Mouse (Mus musculus): ENCODE data around the gene Tpm4. TPM values are rescaled to one million over a fixed set of nuclear protein-coding genes. Genes with fewer than 3 reads are reported as not detected.
"Not testable (repeated sequence)": the region's sequence is repeated elsewhere in the genome, so short reads cannot be mapped to it uniquely, and the experiment has no call there.

The Tpm4 gene
- polyA plus RNA-seq, 1 experiment from 2014 or later: 197 TPM

DNA sequence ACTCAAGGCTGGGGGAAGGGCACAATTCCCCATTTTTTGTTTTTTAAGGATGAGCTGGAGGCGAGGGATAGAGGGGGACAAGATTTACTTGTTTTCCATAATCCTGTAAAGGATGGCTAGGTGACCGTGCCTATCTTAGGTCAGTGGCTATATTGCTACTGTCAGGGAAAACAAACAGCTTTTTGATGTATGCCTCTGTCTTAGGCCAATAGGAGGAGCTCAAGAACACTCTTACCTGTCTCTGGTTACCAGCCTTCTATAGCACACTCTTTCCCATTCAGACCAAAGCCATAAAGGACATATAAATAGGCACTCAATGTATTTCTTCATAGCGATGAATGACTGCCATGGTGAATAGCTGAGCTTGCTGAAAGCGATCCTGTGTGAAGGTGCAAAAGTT is 16.2 kb upstream of the Tpm4 start:
- H3K4me1 ChIP-seq (ENCODE audit: control insufficient read depth, insufficient read depth, low read length): no peaks in the 10 kb centered on the region
- H3K9me3 ChIP-seq (ENCODE audit: control insufficient read depth, low read length): no peaks in the 10 kb centered on the region
- ATAC-seq (ENCODE audit: low FRiP score, low TSS enrichment) (no peak), DNase-seq (no peak)
- no peak overlapping the region for H3K9ac ChIP-seq (replicated peaks; ENCODE audit: low read length)
- no peak overlapping the region for H3K4me2 ChIP-seq (ENCODE audit: low read length)
- 49% methylated on average over 4 of the region's 4 CpGs for WGBS
- H3K27ac ChIP-seq (replicated peaks; ENCODE audit: low read depth, low read length): no peak overlapping the region
- H3K4me3 ChIP-seq (replicated peaks; ENCODE audit: low read depth, low read length): no peak overlapping the region
- no peaks in the 10 kb centered on the region for H3K27me3 ChIP-seq (ENCODE audit: control insufficient read depth, insufficient read depth, low read length)
- no peaks in the 10 kb centered on the region for H3K36me3 ChIP-seq (ENCODE audit: control insufficient read depth, insufficient read depth, low read length)

DNA sequence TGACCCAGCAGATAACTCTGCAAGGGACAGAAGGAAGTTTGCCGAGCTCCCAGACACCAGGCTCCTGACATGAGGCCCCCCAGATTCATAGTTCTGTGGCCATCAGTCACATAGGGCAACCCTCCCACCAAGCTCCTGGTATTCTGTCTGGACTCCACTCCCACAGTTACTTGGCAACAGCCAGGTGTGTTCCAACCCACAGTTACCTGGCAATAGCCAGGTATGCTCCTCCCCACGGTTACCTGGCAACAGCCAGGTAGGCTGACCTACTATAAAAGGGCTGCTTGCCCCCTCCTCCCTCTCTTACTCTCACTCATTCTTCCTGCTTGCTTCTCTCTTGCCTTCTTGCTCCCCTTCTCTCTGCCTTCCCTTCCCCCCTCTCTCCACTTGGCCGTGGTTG is 13.3 kb upstream of the Tpm4 start:
- ATAC-seq (ENCODE audit: low FRiP score, low TSS enrichment); DNase-seq: not testable (repeated sequence)
- WGBS: 52% methylated on average over 3 of the region's 3 CpGs

DNA sequence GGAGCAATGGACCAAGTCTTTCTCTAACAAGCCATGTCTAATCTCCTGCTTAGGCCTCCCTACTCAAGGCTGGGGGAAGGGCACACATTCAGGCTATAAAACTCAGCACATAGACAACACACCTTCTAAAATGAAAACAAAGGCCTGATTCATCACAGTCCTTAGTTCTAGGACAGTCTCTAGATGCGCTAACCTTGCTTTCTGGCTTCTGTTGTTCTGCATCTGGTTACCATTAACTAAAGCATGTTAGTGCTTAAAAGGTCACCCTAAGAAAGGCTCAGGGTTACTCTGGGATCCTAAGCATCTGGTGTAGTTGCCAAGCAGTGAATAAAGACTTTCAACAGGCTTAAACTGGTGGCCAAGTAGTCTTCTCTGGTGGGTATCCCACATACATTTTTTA is 12.8 kb upstream of the Tpm4 start:
- no peaks in the 10 kb centered on the region for H3K4me1 ChIP-seq (ENCODE audit: control insufficient read depth, insufficient read depth, low read length)
- no peak overlapping the region for H3K4me3 ChIP-seq (replicated peaks; ENCODE audit: low read depth, low read length)
- no peaks in the 10 kb centered on the region for H3K9me3 ChIP-seq (ENCODE audit: control insufficient read depth, low read length)
- WGBS: 12% methylated on average over 1 of the region's 1 CpGs
- DNase-seq: no peak
- H3K9ac ChIP-seq (replicated peaks; ENCODE audit: low read length): no peak overlapping the region
- no peak overlapping the region for H3K27ac ChIP-seq (replicated peaks; ENCODE audit: low read depth, low read length)
- H3K27me3 ChIP-seq (ENCODE audit: control insufficient read depth, insufficient read depth, low read length): no peaks in the 10 kb centered on the region
- no peak overlapping the region for H3K4me2 ChIP-seq (ENCODE audit: low read length)
- no peaks in the 10 kb centered on the region for H3K36me3 ChIP-seq (ENCODE audit: control insufficient read depth, insufficient read depth, low read length)
- ATAC-seq (ENCODE audit: low FRiP score, low TSS enrichment): no peak

More for the DNA sequence above, 13.3 kb upstream of the Tpm4 start:
- H3K4me3 ChIP-seq (replicated peaks; ENCODE audit: low read depth, low read length); H3K36me3 ChIP-seq (ENCODE audit: control insufficient read depth, insufficient read depth, low read length); H3K9me3 ChIP-seq (ENCODE audit: control insufficient read depth, low read length); H3K4me1 ChIP-seq (ENCODE audit: control insufficient read depth, insufficient read depth, low read length); H3K9ac ChIP-seq (replicated peaks; ENCODE audit: low read length); H3K27ac ChIP-seq (replicated peaks; ENCODE audit: low read depth, low read length); H3K4me2 ChIP-seq (ENCODE audit: low read length); H3K27me3 ChIP-seq (ENCODE audit: control insufficient read depth, insufficient read depth, low read length): not testable (repeated sequence)

DNA sequence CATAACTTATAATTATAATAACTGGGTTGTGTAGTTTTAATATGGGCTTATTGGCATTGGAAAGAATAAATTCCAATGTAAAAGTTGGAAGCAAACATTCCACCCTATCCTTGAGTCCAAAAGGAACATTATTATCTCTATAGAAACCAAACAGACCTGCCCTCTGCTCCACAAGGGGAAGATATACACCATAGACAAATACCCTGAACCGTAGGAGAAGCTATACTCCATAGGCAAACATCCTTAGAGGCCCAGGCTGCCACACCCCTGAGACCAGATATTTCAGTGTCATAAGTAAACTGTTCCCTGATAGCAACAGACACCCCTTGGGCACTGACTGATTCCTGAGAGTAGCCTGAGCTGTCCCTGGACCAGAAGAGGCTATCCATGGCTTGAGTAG is 6.9 kb upstream of the Tpm4 start:
- ATAC-seq (ENCODE audit: low FRiP score, low TSS enrichment): no peak

DNA sequence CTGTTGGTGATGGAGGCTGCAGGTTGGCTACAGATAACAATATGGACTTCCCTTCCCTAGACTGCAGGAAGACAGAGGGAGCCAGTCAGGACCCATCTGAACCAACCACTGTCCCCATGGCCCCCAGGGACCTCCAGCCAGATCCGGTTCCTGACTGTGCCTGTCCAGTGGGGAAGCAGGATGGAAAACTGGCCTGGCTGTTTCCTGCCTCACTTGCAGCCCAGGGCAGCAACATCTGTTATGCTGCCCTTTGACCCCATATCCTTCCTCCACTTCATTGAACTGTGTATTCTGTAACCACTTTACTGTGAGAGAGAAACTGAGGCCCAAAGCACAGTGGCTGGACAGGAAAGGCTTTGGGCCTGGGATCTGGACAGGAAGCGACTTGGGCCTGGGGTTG is 3.5 kb upstream of the Tpm4 start:
- Histone ChIP-seq H3K9me3 (ENCODE audit: control insufficient read depth, low read length) (no peaks in the 10 kb centered on the region), H3K27me3 (ENCODE audit: control insufficient read depth, insufficient read depth, low read length) (no peaks in the 10 kb centered on the region), H3K4me1 (ENCODE audit: control insufficient read depth, insufficient read depth, low read length) (peaks cover 4% of the 10 kb centered on the region; the same call in 1 of the 2 replicates), H3K36me3 (ENCODE audit: control insufficient read depth, insufficient read depth, low read length) (no peaks in the 10 kb centered on the region), H3K4me2 (ENCODE audit: low read length) (no peak overlapping the region), H3K9ac (replicated peaks; ENCODE audit: low read length) (no peak overlapping the region), H3K4me3 (replicated peaks; ENCODE audit: low read depth, low read length) (no peak overlapping the region), H3K27ac (replicated peaks; ENCODE audit: low read depth, low read length) (no peak overlapping the region)
- ATAC-seq (ENCODE audit: low FRiP score, low TSS enrichment) (no peak), DNase-seq (no peak)
- 86% methylated on average over 2 of the region's 2 CpGs for WGBS

More for the DNA sequence above, 6.9 kb upstream of the Tpm4 start:
- H3K36me3 ChIP-seq (ENCODE audit: control insufficient read depth, insufficient read depth, low read length): no peaks in the 10 kb centered on the region
- H3K27ac ChIP-seq (replicated peaks; ENCODE audit: low read depth, low read length): no peak overlapping the region
- no peak overlapping the region for H3K4me3 ChIP-seq (replicated peaks; ENCODE audit: low read depth, low read length)
- no peak overlapping the region for H3K9ac ChIP-seq (replicated peaks; ENCODE audit: low read length)
- H3K27me3 ChIP-seq (ENCODE audit: control insufficient read depth, insufficient read depth, low read length): no peaks in the 10 kb centered on the region
- H3K9me3 ChIP-seq (ENCODE audit: control insufficient read depth, low read length): no peaks in the 10 kb centered on the region
- H3K4me1 ChIP-seq (ENCODE audit: control insufficient read depth, insufficient read depth, low read length): no peaks in the 10 kb centered on the region
- 82% methylated on average over 1 of the region's 1 CpGs for WGBS
- H3K4me2 ChIP-seq (ENCODE audit: low read length): no peak overlapping the region
- no peak for DNase-seq

DNA sequence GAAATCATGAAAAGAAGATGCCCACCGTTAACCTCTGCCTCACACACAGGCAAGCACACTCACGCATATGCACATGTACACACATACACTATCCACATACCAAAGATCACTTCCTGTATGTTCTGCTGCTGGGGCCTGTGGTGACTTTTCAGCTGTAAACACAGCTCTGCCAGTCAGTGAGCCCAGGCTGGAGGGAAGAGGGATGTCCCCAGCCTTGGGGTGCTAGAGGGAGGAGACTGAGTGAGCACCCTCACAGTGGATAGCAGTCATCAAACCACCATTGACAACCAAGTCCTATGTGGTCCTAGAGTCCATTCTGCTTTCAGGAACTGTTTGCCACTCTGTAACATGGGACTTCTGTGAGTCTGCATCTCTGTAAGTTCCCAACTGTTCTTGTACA is 2.9 kb upstream of the Tpm4 start:
- no peak for ATAC-seq (ENCODE audit: low FRiP score, low TSS enrichment)
- Histone ChIP-seq H3K27ac (replicated peaks; ENCODE audit: low read depth, low read length) (no peak overlapping the region), H3K4me3 (replicated peaks; ENCODE audit: low read depth, low read length) (no peak overlapping the region)

DNA sequence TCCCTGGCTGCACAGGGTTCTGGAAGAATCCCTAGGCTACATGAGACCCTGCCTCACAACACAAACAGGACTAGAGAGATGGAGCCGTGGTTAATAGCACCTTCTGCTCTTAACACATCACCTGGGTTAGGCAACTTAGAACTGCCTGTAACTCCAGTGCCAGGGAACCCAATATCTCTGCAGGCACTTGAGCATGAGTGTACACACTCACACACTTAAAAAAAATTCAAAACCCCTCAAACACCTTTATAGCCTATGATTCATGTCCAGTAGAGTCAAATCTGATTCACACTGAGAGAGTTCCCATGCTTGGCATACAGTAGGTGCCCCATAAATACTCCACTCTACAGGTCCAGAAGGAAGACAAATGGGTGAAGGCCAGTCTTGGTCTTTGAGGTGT is 2.4 kb upstream of the Tpm4 start:
- no peak overlapping the region for H3K4me3 ChIP-seq (replicated peaks; ENCODE audit: low read depth, low read length)
- H3K27me3 ChIP-seq (ENCODE audit: control insufficient read depth, insufficient read depth, low read length): no peaks in the 10 kb centered on the region
- no peak overlapping the region for H3K4me2 ChIP-seq (ENCODE audit: low read length)
- DNase-seq (no peak), ATAC-seq (ENCODE audit: low FRiP score, low TSS enrichment) (no peak)
- 82% methylated on average over 1 of the region's 1 CpGs for WGBS
- H3K4me1 ChIP-seq (ENCODE audit: control insufficient read depth, insufficient read depth, low read length): peaks cover 15% of the 10 kb centered on the region; the same call in 1 of the 2 replicates
- H3K36me3 ChIP-seq (ENCODE audit: control insufficient read depth, insufficient read depth, low read length): no peaks in the 10 kb centered on the region
- H3K9ac ChIP-seq (replicated peaks; ENCODE audit: low read length): no peak overlapping the region
- no peak overlapping the region for H3K27ac ChIP-seq (replicated peaks; ENCODE audit: low read depth, low read length)
- H3K9me3 ChIP-seq (ENCODE audit: control insufficient read depth, low read length): no peaks in the 10 kb centered on the region

More for the DNA sequence above, 2.9 kb upstream of the Tpm4 start:
- no peak for DNase-seq
- H3K9me3 ChIP-seq (ENCODE audit: control insufficient read depth, low read length): no peaks in the 10 kb centered on the region
- H3K9ac ChIP-seq (replicated peaks; ENCODE audit: low read length): no peak overlapping the region
- H3K36me3 ChIP-seq (ENCODE audit: control insufficient read depth, insufficient read depth, low read length): no peaks in the 10 kb centered on the region
- no peak overlapping the region for H3K4me2 ChIP-seq (ENCODE audit: low read length)
- no peaks in the 10 kb centered on the region for H3K27me3 ChIP-seq (ENCODE audit: control insufficient read depth, insufficient read depth, low read length)
- WGBS: 89% methylated on average over 2 of the region's 2 CpGs
- H3K4me1 ChIP-seq (ENCODE audit: control insufficient read depth, insufficient read depth, low read length): peaks cover 10% of the 10 kb centered on the region; the same call in 1 of the 2 replicates

DNA sequence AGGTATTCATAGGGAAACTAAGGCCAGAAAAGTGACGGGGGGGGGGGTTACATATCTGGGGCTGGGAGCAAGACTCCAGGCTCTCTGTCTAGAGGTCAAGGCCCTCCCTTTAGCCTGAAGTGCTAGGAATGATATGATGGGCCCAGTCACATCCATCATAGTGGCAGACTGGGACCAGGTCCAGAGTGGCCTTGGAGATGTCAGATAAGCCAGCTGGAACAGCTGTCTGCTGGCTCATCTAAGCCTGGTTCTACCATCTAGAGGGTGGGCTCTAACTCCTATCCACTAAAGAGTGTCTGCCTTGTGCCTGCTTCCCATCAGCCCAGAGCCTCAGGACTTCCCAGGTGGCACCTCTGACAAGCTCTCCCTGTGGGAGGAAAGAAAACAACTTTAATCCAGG is 1.9 kb upstream of the Tpm4 start:
- 84% methylated on average over 1 of the region's 1 CpGs for WGBS
- Histone ChIP-seq H3K27me3 (ENCODE audit: control insufficient read depth, insufficient read depth, low read length) (no peaks in the 10 kb centered on the region), H3K4me2 (ENCODE audit: low read length) (no peak overlapping the region), H3K27ac (replicated peaks; ENCODE audit: low read depth, low read length) (no peak overlapping the region), H3K4me1 (ENCODE audit: control insufficient read depth, insufficient read depth, low read length) (peaks cover 16% of the 10 kb centered on the region; the same call in 1 of the 2 replicates), H3K9me3 (ENCODE audit: control insufficient read depth, low read length) (no peaks in the 10 kb centered on the region), H3K36me3 (ENCODE audit: control insufficient read depth, insufficient read depth, low read length) (no peaks in the 10 kb centered on the region), H3K9ac (replicated peaks; ENCODE audit: low read length) (no peak overlapping the region), H3K4me3 (replicated peaks; ENCODE audit: low read depth, low read length) (no peak overlapping the region)
- ATAC-seq (ENCODE audit: low FRiP score, low TSS enrichment) (no peak), DNase-seq (no peak)

DNA sequence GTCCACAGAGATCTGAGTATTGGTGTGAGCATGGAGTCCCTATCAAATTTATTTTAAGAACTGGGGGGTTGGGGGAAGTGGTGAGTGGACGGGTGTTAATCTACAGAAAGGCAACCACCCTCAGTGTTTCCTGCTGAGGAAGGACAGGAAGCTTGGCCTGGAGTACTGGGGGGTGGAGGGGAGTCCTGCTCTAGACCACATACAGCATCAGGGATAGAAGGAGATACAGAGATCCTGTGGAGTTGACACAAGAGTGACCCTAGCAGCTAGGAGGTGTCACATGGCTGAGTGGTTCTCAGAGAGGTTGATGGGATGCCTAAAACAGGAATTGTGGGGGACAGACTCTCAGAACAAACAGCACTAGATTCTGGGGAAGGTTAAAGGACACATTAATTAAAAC is 1.3 kb upstream of the Tpm4 start:
- 71% methylated on average over 1 of the region's 1 CpGs for WGBS
- H3K9ac ChIP-seq (replicated peaks; ENCODE audit: low read length): no peak overlapping the region
- peaks cover 16% of the 10 kb centered on the region; the same call in 1 of the 2 replicates for H3K4me1 ChIP-seq (ENCODE audit: control insufficient read depth, insufficient read depth, low read length)

More for the DNA sequence above, 1.3 kb upstream of the Tpm4 start:
- ATAC-seq (ENCODE audit: low FRiP score, low TSS enrichment) (no peak), DNase-seq (no peak)
- no peak overlapping the region for H3K4me3 ChIP-seq (replicated peaks; ENCODE audit: low read depth, low read length)
- no peaks in the 10 kb centered on the region for H3K9me3 ChIP-seq (ENCODE audit: control insufficient read depth, low read length)
- peaks cover 3% of the 10 kb centered on the region for H3K36me3 ChIP-seq (ENCODE audit: control insufficient read depth, insufficient read depth, low read length)
- no peaks in the 10 kb centered on the region for H3K27me3 ChIP-seq (ENCODE audit: control insufficient read depth, insufficient read depth, low read length)
- no peak overlapping the region for H3K27ac ChIP-seq (replicated peaks; ENCODE audit: low read depth, low read length)
- H3K4me2 ChIP-seq (ENCODE audit: low read length): no peak overlapping the region

Data from midbrain, embryonic 14.5 days (tissue).